Mouse (Mus musculus) myocyte (in vitro differentiated cells): ENCODE data around the gene Polr3b.

Experiments
- POLR2A ChIP-seq: IDR thresholded peaks from one replicate; pipeline ENCODE4 v1.6.1; 2011; ENCODE audit warnings: low read depth, mild to moderate bottlenecking, control low read depth, moderate library complexity; ENCODE audit not compliant: insufficient read length
- POLR2AphosphoS2 ChIP-seq: IDR thresholded peaks from one replicate; pipeline ENCODE4 v1.6.1; 2011; ENCODE audit warnings: low read depth, control low read depth; ENCODE audit not compliant: insufficient read length
- REST ChIP-seq: IDR thresholded peaks from one replicate; pipeline ENCODE4 v1.6.1; 2011; ENCODE audit warnings: mild to moderate bottlenecking, control low read depth, moderate library complexity; ENCODE audit not compliant: insufficient read depth, insufficient read length
- TCF12 ChIP-seq: IDR thresholded peaks from one replicate; pipeline ENCODE4 v1.6.1; 2011; ENCODE audit warnings: mild to moderate bottlenecking, control low read depth; ENCODE audit not compliant: poor library complexity, insufficient read depth, severe bottlenecking

DNA sequence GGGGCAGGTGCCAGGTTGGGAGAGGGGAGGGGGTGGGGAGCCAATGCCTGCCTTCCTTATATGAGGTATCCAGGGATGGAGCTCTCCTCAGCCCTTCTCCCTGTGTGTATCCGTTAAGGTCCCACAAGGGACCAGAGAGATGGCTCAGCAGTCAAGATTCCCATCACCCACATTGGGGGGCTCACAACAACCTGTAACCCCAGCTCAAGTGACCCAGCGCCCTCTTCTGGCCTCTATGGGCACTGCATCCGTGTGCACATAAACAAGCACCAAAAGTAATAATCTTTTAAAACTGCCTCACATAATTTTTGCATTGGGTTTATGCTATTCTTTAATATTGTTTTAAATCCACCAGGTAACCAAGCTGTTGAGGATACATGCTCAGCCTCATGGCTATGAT, 108.0 kb downstream of the Polr3b start:
- TF ChIP-seq POLR2A (no peak), POLR2AphosphoS2 (no peak), REST (no peak), TCF12 (no peak)
